Mouse (Mus musculus): ENCODE results near the gene Trpm1. TPM values are rescaled to one million over a fixed set of nuclear protein-coding genes. Genes with fewer than 3 reads are reported as not detected.

Trpm1 gene
- not detected for polyA plus RNA-seq (2014; fragmentation: Illumina TruSeq; extraction: RNeasy Lipid Tissue Mini Kit (QIAGEN cat#74804); ENCODE audit: low read depth, low replicate concordance)

DNA sequence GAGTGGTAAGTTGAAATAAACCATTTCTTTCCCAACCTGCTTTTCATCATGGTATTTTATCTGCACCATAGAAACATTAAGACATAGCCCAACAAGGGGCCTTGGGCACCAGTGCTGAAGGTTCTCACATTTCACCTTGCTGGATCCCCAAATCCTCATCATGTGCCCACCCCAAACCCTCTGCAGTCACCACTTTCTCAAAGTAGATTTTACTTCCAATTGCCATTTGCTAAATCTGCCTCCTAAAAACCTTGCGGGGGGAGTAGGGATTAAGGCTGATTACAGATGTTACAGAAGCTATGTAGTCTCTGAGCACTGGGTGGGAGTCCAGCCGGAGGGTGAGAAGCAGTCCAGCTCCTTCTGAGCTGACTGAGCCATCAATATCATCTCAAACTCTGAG lies at the start of gene Trpm1:
Gene Trpm1 (plus strand): TSS at position 301 of the 400 bp plus-strand sequence.

DNA sequence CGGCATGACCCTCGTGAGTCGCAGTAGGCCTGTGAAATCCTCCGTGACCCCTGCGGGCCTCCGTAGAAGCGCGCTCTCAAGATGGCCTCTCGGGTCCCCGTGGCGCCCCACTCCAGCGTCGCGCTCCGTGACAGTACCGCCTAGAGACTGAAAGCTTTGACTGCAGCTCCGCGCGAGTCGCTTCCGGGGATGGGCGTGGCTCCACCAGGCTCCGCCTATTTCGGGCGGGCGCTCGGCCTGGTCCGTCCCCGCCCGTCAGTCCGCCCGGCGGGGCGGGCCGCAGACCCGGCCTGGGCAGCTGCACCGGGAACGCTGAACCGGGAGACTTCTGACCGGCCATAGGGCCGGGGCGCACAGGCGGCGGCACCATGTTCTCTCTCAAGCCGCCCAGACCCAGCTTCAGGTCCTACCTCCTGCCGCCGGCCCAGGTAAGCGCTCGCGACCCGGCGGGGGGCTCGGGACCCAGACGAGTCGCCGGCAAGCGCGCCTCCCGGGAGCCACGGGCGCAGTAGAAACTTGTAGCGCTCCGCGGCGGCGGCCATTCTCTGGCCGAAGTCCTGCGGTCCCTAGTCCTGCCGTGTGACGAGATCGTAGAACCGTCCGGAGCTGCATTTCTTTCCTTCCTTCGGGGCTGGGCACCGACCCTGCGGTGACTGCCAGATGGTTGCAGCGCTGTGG lies 133.9 kb downstream of the Trpm1 start, which contains the start of gene Mtmr10:
Gene Mtmr10 (plus strand): TSS at position 240 of the 678 bp plus-strand sequence.

Other genes with a start within 250 kb of the Trpm1 start
- not detected for gene E030018B13Rik, start 237.0 kb upstream of the Trpm1 start, polyA plus RNA-seq (2014; fragmentation: Illumina TruSeq; extraction: RNeasy Lipid Tissue Mini Kit (QIAGEN cat#74804); ENCODE audit: low read depth, low replicate concordance)
- gene Klf13, start 214.9 kb upstream of the Trpm1 start, polyA plus RNA-seq (2014; fragmentation: Illumina TruSeq; extraction: RNeasy Lipid Tissue Mini Kit (QIAGEN cat#74804); ENCODE audit: low read depth, low replicate concordance) = 16.6 TPM
- gene Mtmr10, start 133.8 kb downstream of the Trpm1 start, polyA plus RNA-seq (2014; fragmentation: Illumina TruSeq; extraction: RNeasy Lipid Tissue Mini Kit (QIAGEN cat#74804); ENCODE audit: low read depth, low replicate concordance) = 31.3 TPM
- 6.8 TPM for gene Fan1, start 220.3 kb downstream of the Trpm1 start, polyA plus RNA-seq (2014; fragmentation: Illumina TruSeq; extraction: RNeasy Lipid Tissue Mini Kit (QIAGEN cat#74804); ENCODE audit: low read depth, low replicate concordance)
- 77.6 TPM for gene Mphosph10, start 238.4 kb downstream of the Trpm1 start, polyA plus RNA-seq (2014; fragmentation: Illumina TruSeq; extraction: RNeasy Lipid Tissue Mini Kit (QIAGEN cat#74804); ENCODE audit: low read depth, low replicate concordance)
- 191 TPM for gene Mcee, start 238.8 kb downstream of the Trpm1 start, polyA plus RNA-seq (2014; fragmentation: Illumina TruSeq; extraction: RNeasy Lipid Tissue Mini Kit (QIAGEN cat#74804); ENCODE audit: low read depth, low replicate concordance)

Measured in adrenal gland, adult 10 weeks (tissue).